Mouse (Mus musculus) heart, embryonic 12.5 days (tissue): ENCODE data around the gene Cope. TPM values are rescaled to one million over a fixed set of nuclear protein-coding genes. Genes with fewer than 3 reads are reported as not detected.

Source experiments
- polyA plus RNA-seq: library from polyadenylated mRNA; unstranded; fragments of >200 nt; fragmentation: Nextera tagmentation; extraction: Ambion mirVana; gene quantifications from 2 replicates; pipeline ENCODE4 v1.2.1, GENCODE M21; 2016

The Cope gene
- polyA plus RNA-seq, 1 experiment from 2014 or later = 272 TPM

Other genes starting within 250 kb of the Cope start
- gene Tm6sf2, start 229.6 kb upstream of the Cope start, polyA plus RNA-seq = 1.3 and 1.6 TPM in 2 replicates
- gene Hapln4, start 219.1 kb upstream of the Cope start, polyA plus RNA-seq = 0.11 and 0.24 TPM in 2 replicates
- 0.17 and 0.31 TPM in 2 replicates for gene Ncan, start 181.6 kb upstream of the Cope start, polyA plus RNA-seq
- 28.5 and 29.1 TPM in 2 replicates for gene Nr2c2ap, start 171.2 kb upstream of the Cope start, polyA plus RNA-seq
- gene Rfxank, start 163.4 kb upstream of the Cope start, polyA plus RNA-seq = 17.7 and 18.7 TPM in 2 replicates
- gene Borcs8, start 163.0 kb upstream of the Cope start, polyA plus RNA-seq = 30.3 and 38.1 TPM in 2 replicates
- not detected in 2 replicates for gene Mef2b, start 162.8 kb upstream of the Cope start, polyA plus RNA-seq
- gene Tmem161a, start 130.2 kb upstream of the Cope start, polyA plus RNA-seq = 98.0 and 100 TPM in 2 replicates
- 8.5 and 9.7 TPM in 2 replicates for gene Slc25a42, start 90.2 kb upstream of the Cope start, polyA plus RNA-seq
- 33.8 and 36.0 TPM in 2 replicates for gene Sugp2, start 68.3 kb upstream of the Cope start, polyA plus RNA-seq
- gene Armc6, start 68.1 kb upstream of the Cope start, polyA plus RNA-seq = 22.6 and 23.4 TPM in 2 replicates
- gene Homer3, start 19.7 kb upstream of the Cope start, polyA plus RNA-seq = 46.0 and 48.4 TPM in 2 replicates
- 32.8 and 34.3 TPM in 2 replicates for gene Ddx49, start within 50 bp of the Cope start, polyA plus RNA-seq
- gene Cers1, start 13.3 kb downstream of the Cope start, polyA plus RNA-seq = 2.1 and 2.5 TPM in 2 replicates
- gene Gdf1, start 27.3 kb downstream of the Cope start, polyA plus RNA-seq = 2.1 TPM in 2 replicates
- 24.5 and 25.5 TPM in 2 replicates for gene Upf1, start 50.8 kb downstream of the Cope start, polyA plus RNA-seq
- gene Comp, start 71.0 kb downstream of the Cope start, polyA plus RNA-seq = 2.7 and 3.6 TPM in 2 replicates
- 14.9 and 15.0 TPM in 2 replicates for gene Crtc1, start 137.1 kb downstream of the Cope start, polyA plus RNA-seq
- 12.6 and 14.0 TPM in 2 replicates for gene Klhl26, start 174.4 kb downstream of the Cope start, polyA plus RNA-seq
- gene Tmem59l, start 184.8 kb downstream of the Cope start, polyA plus RNA-seq = 0.22 and 0.33 TPM in 2 replicates
- 1.00 and 1.8 TPM in 2 replicates for gene Crlf1, start 190.6 kb downstream of the Cope start, polyA plus RNA-seq
- gene Rex1bd, start 204.2 kb downstream of the Cope start, polyA plus RNA-seq = 115 TPM in 2 replicates
- gene Uba52, start 208.3 kb downstream of the Cope start, polyA plus RNA-seq = 779 and 792 TPM in 2 replicates
- 227 and 231 TPM in 2 replicates for gene Fkbp8, start 225.2 kb downstream of the Cope start, polyA plus RNA-seq
- 64.2 and 65.7 TPM in 2 replicates for gene Kxd1, start 225.4 kb downstream of the Cope start, polyA plus RNA-seq
- 13.5 and 14.7 TPM in 2 replicates for gene Ell, start 236.9 kb downstream of the Cope start, polyA plus RNA-seq